Mouse (Mus musculus) MEL (cell line): ENCODE measurements around the gene Zfp622. TPM values are rescaled to one million over a fixed set of nuclear protein-coding genes. Genes with fewer than 3 reads are reported as not detected.

Source experiments
- DNase-seq: peaks from one replicate; pipeline ENCODE4 v3.0.0; 2011; ENCODE audit warnings: low read depth, low spot score
- H3K27ac ChIP-seq: 2 replicates; pipeline ENCODE4 v1.5.1; 2012; ENCODE audit warnings: low read depth, mild to moderate bottlenecking, control low read depth, low read length, moderate library complexity; ENCODE audit not compliant: control insufficient read depth
- H3K27me3 ChIP-seq, 2 experiments: fragments of 150-350 bp in 1 of 2; sonication (generic) in 1 of 2; 2 replicates each; pipeline ENCODE4 v1.6.1; 2012; ENCODE audit warnings: low read length in 2 of 2, mild to moderate bottlenecking in 2 of 2, improper control_type of control experiment in 1 of 2, moderate library complexity in 1 of 2; ENCODE audit not compliant: insufficient read depth in 2 of 2, control insufficient read depth in 1 of 2
- H3K36me3 ChIP-seq, 2 experiments: 2 replicates each; pipeline ENCODE4 v1.6.1; 2012 to 2014; ENCODE audit warnings: low read length in 2 of 2, improper control_type of control experiment in 1 of 2, inconsistent platforms in 1 of 2, mild to moderate bottlenecking in 1 of 2; ENCODE audit not compliant: insufficient read depth in 2 of 2, control insufficient read depth in 1 of 2
- H3K4me1 ChIP-seq, 2 experiments: fragments of 150-350 bp in 1 of 2; sonication (generic) in 1 of 2; 2 replicates each; pipeline ENCODE4 v1.6.1; 2012; ENCODE audit warnings: low read length in 2 of 2, improper control_type of control experiment in 1 of 2, mild to moderate bottlenecking in 1 of 2; ENCODE audit not compliant: insufficient read depth in 2 of 2, control insufficient read depth in 1 of 2
- H3K4me3 ChIP-seq, 2 experiments: fragments of 150-350 bp in 1 of 2; sonication (generic) in 1 of 2; 2 replicates each; pipeline ENCODE4 v1.5.1; 2012; ENCODE audit warnings: low read depth in 2 of 2, low read length in 2 of 2, mild to moderate bottlenecking in 2 of 2, moderate library complexity in 2 of 2, control low read depth in 1 of 2, improper control_type of control experiment in 1 of 2; ENCODE audit not compliant: control insufficient read depth in 1 of 2, insufficient read depth in 1 of 2
- H3K79me2 ChIP-seq: 2 replicates; pipeline ENCODE4 v1.6.1; 2012; ENCODE audit warnings: mild to moderate bottlenecking, low read length, moderate library complexity; ENCODE audit not compliant: control insufficient read depth, poor library complexity, insufficient read depth
- H3K9ac ChIP-seq: 2 replicates; pipeline ENCODE4 v1.6.1; 2012; ENCODE audit warnings: low read depth, mild to moderate bottlenecking, control low read depth, low read length, moderate library complexity; ENCODE audit not compliant: control insufficient read depth, poor library complexity, severe bottlenecking
- H3K9me3 ChIP-seq: fragments of 150-350 bp; sonication (generic); replicated peaks from 2 replicates; pipeline ENCODE4 v1.6.1; 2012; ENCODE audit warnings: mild to moderate bottlenecking, low read length, improper control_type of control experiment, moderate library complexity; ENCODE audit not compliant: insufficient read depth
- BHLHE40 ChIP-seq: IDR thresholded peaks from 2 replicates; pipeline ENCODE4 v1.6.1; 2012; ENCODE audit warnings: low read depth, mild to moderate bottlenecking, inconsistent platforms, low read length, improper control_type of control experiment, borderline replicate concordance
- CHD2 ChIP-seq: IDR thresholded peaks from 2 replicates; pipeline ENCODE4 v1.6.1; 2011; ENCODE audit warnings: low read length, improper control_type of control experiment
- E2F4 ChIP-seq: IDR thresholded peaks from 2 replicates; pipeline ENCODE4 v1.6.1; 2011; ENCODE audit warnings: low read depth, low read length, improper control_type of control experiment, borderline replicate concordance
- EP300 ChIP-seq, 2 experiments: IDR thresholded peaks; 2 replicates each; pipeline ENCODE4 v1.6.1; 2011; ENCODE audit warnings: improper control_type of control experiment in 2 of 2, low read length in 2 of 2, low read depth in 1 of 2, mild to moderate bottlenecking in 1 of 2
- ETS1 ChIP-seq: IDR thresholded peaks from 2 replicates; pipeline ENCODE4 v1.6.1; 2012; ENCODE audit warnings: low read depth, mild to moderate bottlenecking, inconsistent platforms, low read length, improper control_type of control experiment, moderate library complexity
- GABPA ChIP-seq: IDR thresholded peaks from 2 replicates; pipeline ENCODE4 v1.6.1; 2012; ENCODE audit warnings: low read depth, mild to moderate bottlenecking, inconsistent platforms, low read length, improper control_type of control experiment, moderate library complexity
- HCFC1 ChIP-seq: IDR thresholded peaks from 2 replicates; pipeline ENCODE4 v1.6.1; 2012; ENCODE audit warnings: low read depth, mild to moderate bottlenecking, inconsistent platforms, low read length, improper control_type of control experiment, moderate library complexity
- JUND ChIP-seq: IDR thresholded peaks from 2 replicates; pipeline ENCODE4 v1.6.1; 2011; ENCODE audit warnings: low read depth, mild to moderate bottlenecking, improper control_type of control experiment, low read length
- MAFK ChIP-seq: IDR thresholded peaks from 2 replicates; pipeline ENCODE4 v1.6.1; 2011; ENCODE audit warnings: low read depth, mild to moderate bottlenecking, low read length, improper control_type of control experiment, borderline replicate concordance
- MAX ChIP-seq: IDR thresholded peaks from 2 replicates; pipeline ENCODE4 v1.6.1; 2011; ENCODE audit warnings: low read length, improper control_type of control experiment
- MAZ ChIP-seq: IDR thresholded peaks from 2 replicates; pipeline ENCODE4 v1.6.1; 2012; ENCODE audit warnings: low read depth, mild to moderate bottlenecking, inconsistent platforms, low read length, improper control_type of control experiment
- MEF2A ChIP-seq: IDR thresholded peaks from 2 replicates; pipeline ENCODE4 v1.6.1; 2014; ENCODE audit warnings: low read depth, mild to moderate bottlenecking, inconsistent platforms, low read length, improper control_type of control experiment; ENCODE audit not compliant: poor library complexity, insufficient replicate concordance, severe bottlenecking; ENCODE audit errors: extremely low read depth
- MYB ChIP-seq: IDR thresholded peaks from 2 replicates; pipeline ENCODE4 v1.6.1; 2011; ENCODE audit warnings: mild to moderate bottlenecking, low read depth, low read length, improper control_type of control experiment
- NRF1 ChIP-seq: IDR thresholded peaks from 2 replicates; pipeline ENCODE4 v1.6.1; 2014; ENCODE audit warnings: low read depth, mild to moderate bottlenecking, inconsistent platforms, low read length, improper control_type of control experiment, moderate library complexity; ENCODE audit not compliant: poor library complexity, insufficient read depth, severe bottlenecking
- POLR2A ChIP-seq, 2 experiments: IDR thresholded peaks; 2 replicates each; pipeline ENCODE4 v1.6.1; 2011 to 2012; ENCODE audit warnings: low read length in 2 of 2, mild to moderate bottlenecking in 2 of 2, control low read depth in 1 of 2, improper control_type of control experiment in 1 of 2, low read depth in 1 of 2, moderate library complexity in 1 of 2; ENCODE audit not compliant: control insufficient read depth in 1 of 2, insufficient read depth in 1 of 2, poor library complexity in 1 of 2
- POLR2AphosphoS2 ChIP-seq: IDR thresholded peaks from 2 replicates; pipeline ENCODE4 v1.6.1; 2011; ENCODE audit warnings: low read length, improper control_type of control experiment
- POLR2AphosphoS5 ChIP-seq: IDR thresholded peaks from 2 replicates; pipeline ENCODE4 v1.6.1; 2012; ENCODE audit warnings: low read depth, borderline replicate concordance, mild to moderate bottlenecking, inconsistent platforms, low read length, moderate library complexity, mixed read lengths
- RCOR1 ChIP-seq: IDR thresholded peaks from 2 replicates; pipeline ENCODE4 v1.6.1; 2012; ENCODE audit warnings: low read depth, mild to moderate bottlenecking, inconsistent platforms, low read length, improper control_type of control experiment
- SIN3A ChIP-seq: IDR thresholded peaks from 2 replicates; pipeline ENCODE4 v1.6.1; 2012; ENCODE audit warnings: low read length, improper control_type of control experiment, inconsistent platforms
- SMC3 ChIP-seq: IDR thresholded peaks from 2 replicates; pipeline ENCODE4 v1.6.1; 2011; ENCODE audit warnings: low read depth, low read length, improper control_type of control experiment
- TBP ChIP-seq: IDR thresholded peaks from 2 replicates; pipeline ENCODE4 v1.8.0; 2011; ENCODE audit warnings: low read depth, low read length, improper control_type of control experiment
- UBTF ChIP-seq: IDR thresholded peaks from 2 replicates; pipeline ENCODE4 v1.6.1; 2012; ENCODE audit warnings: low read depth, mild to moderate bottlenecking, inconsistent platforms, low read length, improper control_type of control experiment, moderate library complexity, borderline replicate concordance; ENCODE audit not compliant: insufficient read depth
- USF1 ChIP-seq: IDR thresholded peaks from 2 replicates; pipeline ENCODE4 v1.6.1; 2014; ENCODE audit warnings: low read depth, mild to moderate bottlenecking, inconsistent platforms, low read length, improper control_type of control experiment, moderate library complexity
- USF2 ChIP-seq, 2 experiments: IDR thresholded peaks; 2 replicates each; pipeline ENCODE4 v1.6.1; 2011 to 2012; ENCODE audit warnings: improper control_type of control experiment in 2 of 2, low read length in 2 of 2, borderline replicate concordance in 1 of 2, inconsistent platforms in 1 of 2, low read depth in 1 of 2, mild to moderate bottlenecking in 1 of 2; ENCODE audit not compliant: insufficient read depth in 1 of 2
- ZC3H11A ChIP-seq: IDR thresholded peaks from 2 replicates; pipeline ENCODE4 v1.6.1; 2012; ENCODE audit warnings: low read depth, mild to moderate bottlenecking, inconsistent platforms, low read length, improper control_type of control experiment
- ZMIZ1 ChIP-seq: IDR thresholded peaks from 2 replicates; pipeline ENCODE4 v1.6.1; 2012; ENCODE audit warnings: low read depth, mild to moderate bottlenecking, inconsistent platforms, low read length, improper control_type of control experiment, moderate library complexity
- ZNF384 ChIP-seq: IDR thresholded peaks from 2 replicates; pipeline ENCODE4 v1.6.1; 2012; ENCODE audit warnings: low read depth, mild to moderate bottlenecking, inconsistent platforms, low read length, improper control_type of control experiment
- polyA plus RNA-seq, 2 experiments: library from polyadenylated mRNA; stranded (reverse) in 1 of 2; unstranded in 1 of 2; fragments of >175 nt in 1 of 2; fragments of >200 nt in 1 of 2; gene quantifications; 2 replicates each; pipeline versions ENCODE4 v1.2.1 to v1.2.4; 2012; ENCODE audit warnings: low replicate concordance in 2 of 2, low read depth in 1 of 2; ENCODE audit not compliant: insufficient read length in 2 of 2, insufficient read depth in 1 of 2, missing spikeins in 1 of 2
- total RNA-seq: library from RNA; depleted of rRNA; stranded (reverse); fragments of 300-350 nt; gene quantifications from 2 replicates; pipeline ENCODE4 v1.2.3, GENCODE M21; 2012

Gene Zfp622
- total and polyA plus RNA-seq, 3 experiments, result 77.2 to 106 TPM; not detected in 1

DNA sequence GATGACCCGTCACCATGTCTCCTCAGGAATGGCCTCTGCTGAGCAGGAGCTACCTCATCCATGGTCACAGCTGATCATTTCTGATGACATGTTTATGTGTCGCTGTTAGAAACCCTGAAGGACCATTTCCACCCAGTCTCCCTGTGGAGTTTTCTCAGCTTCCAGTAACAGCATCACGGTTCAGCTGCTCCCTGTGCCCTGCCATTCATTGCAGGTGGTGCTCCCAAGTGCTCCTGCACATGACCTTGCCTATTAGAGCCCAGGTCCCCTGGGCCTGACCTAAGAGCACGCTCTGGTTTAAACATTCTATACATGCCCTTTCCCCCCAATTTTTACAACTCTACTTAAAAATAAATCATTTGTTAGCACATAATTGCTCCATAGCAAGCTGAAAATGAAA is 28.7 kb downstream of the Zfp622 start:
- no peaks in the 10 kb centered on the region for H3K36me3 ChIP-seq
- H3K4me3 ChIP-seq, result no peak overlapping the region
- H3K9ac ChIP-seq, result no peak overlapping the region
- no peak for DNase-seq
- H3K9me3 ChIP-seq, result no peaks in the 10 kb centered on the region
- no peak for TF ChIP-seq MAFK
- TF ChIP-seq ZNF384, result no peak
- no peak for TF ChIP-seq MAX
- TF ChIP-seq SMC3, result no peak
- TF ChIP-seq POLR2A (IDR thresholded peaks at IDR 0.05; ENCODE audit: control insufficient read depth in 1 of 2, insufficient read depth in 1 of 2, low read depth in 1 of 2, low read length in 2 of 2, poor library complexity in 1 of 2), result no peak
- TF ChIP-seq MYB, result no peak
- TF ChIP-seq USF2 (IDR thresholded peaks at IDR 0.05; ENCODE audit: borderline replicate concordance in 1 of 2, insufficient read depth in 1 of 2, low read depth in 1 of 2, low read length in 2 of 2), result no peak
- TF ChIP-seq SIN3A, result no peak
- TF ChIP-seq ZMIZ1, result no peak
- TF ChIP-seq CHD2, result no peak
- no peak for TF ChIP-seq UBTF
- TF ChIP-seq ETS1, result no peak
- no peak for TF ChIP-seq JUND
- TF ChIP-seq, all 39 proteins: peak for 0
- Histone ChIP-seq H3K4me1 (no peaks in the 10 kb centered on the region), H3K27ac (no peak overlapping the region), H3K79me2 (no peaks in the 10 kb centered on the region), H3K27me3 (no peaks in the 10 kb centered on the region)

GRCm38 (mm10) chr15:26015979-26016665 is 32.0 kb downstream of the Zfp622 start:
- Histone ChIP-seq H3K9ac (no peak overlapping the region), H3K4me3 (no peak overlapping the region), H3K79me2 (no peaks in the 10 kb centered on the region), H3K4me1 (no peaks in the 10 kb centered on the region), H3K36me3 (no peaks in the 10 kb centered on the region), H3K27ac (no peak overlapping the region), H3K27me3 (no peaks in the 10 kb centered on the region), H3K9me3 (no peaks in the 10 kb centered on the region)
- no peak for TF ChIP-seq TBP
- TF ChIP-seq ZC3H11A, result no peak
- no peak for TF ChIP-seq GABPA
- no peak for TF ChIP-seq CHD2
- TF ChIP-seq NRF1, result no peak
- no peak for TF ChIP-seq MAZ
- no peak for TF ChIP-seq E2F4
- no peak for TF ChIP-seq POLR2AphosphoS5
- TF ChIP-seq MAX, result no peak
- no peak for TF ChIP-seq SMC3
- TF ChIP-seq EP300 (IDR thresholded peaks at IDR 0.05; ENCODE audit: low read depth in 1 of 2, low read length in 2 of 2), result no peak
- TF ChIP-seq BHLHE40, result no peak
- no peak for TF ChIP-seq RCOR1
- no peak for TF ChIP-seq HCFC1
- TF ChIP-seq MEF2A, result no peak
- no peak for TF ChIP-seq POLR2AphosphoS2
- TF ChIP-seq UBTF, result no peak
- no peak for TF ChIP-seq USF1
- TF ChIP-seq MYB, result no peak
- DNase-seq, result no peak
